In the genomic region with DNA sequence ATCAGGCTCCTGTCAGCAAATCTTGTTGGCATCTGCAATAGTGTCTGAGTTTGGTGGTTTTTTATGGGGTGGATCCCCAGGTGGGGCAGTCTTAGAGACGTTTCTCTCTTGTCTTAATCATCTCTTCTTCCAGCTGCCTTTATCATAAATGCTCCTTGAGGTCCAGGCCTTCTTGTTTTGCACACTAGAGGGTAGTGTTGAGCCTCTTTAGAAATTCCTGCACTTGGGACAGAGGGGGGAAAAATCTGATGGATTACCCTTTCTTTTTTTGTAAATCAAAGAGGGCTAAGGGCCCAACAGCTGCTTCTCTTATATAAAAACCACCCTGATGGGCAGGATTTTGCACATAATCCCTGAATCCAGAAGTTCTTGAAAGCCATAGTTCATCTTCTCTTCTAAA, we compare ENCODE assay signal across 9 mouse cellular contexts.
DNase-seq lines count a peak whose midpoint lies in the region; ATAC-seq lines count a peak whose summit lies in the region.
"Had no signal": no experiment of that assay in that cellular context is flagged by ENCODE, and none has a peak within 500 bp of the region (broad histone marks: within the 10 kb centered on the region; RNA-seq: fewer than 3 reads in every experiment).

No protein-coding gene starts in this region.

- no peak overlapping the region for H3K4me2 ChIP-seq in hindbrain, embryonic 12.5 days (replicated peaks)
- H3K4me2 ChIP-seq: stomach, embryonic 15.5 days had no signal

- ATAC-seq in hindbrain, embryonic 12.5 days (ENCODE audit: low FRiP score), result no peak

- no peaks in the 10 kb centered on the region for H3K4me1 ChIP-seq in hindbrain, embryonic 10.5 days (replicated peaks)
- H3K4me1 ChIP-seq in hindbrain, embryonic 12.5 days, result no peaks in the 10 kb centered on the region
- H3K4me1 ChIP-seq: stomach, embryonic 15.5 days had no signal

- no peak overlapping the region for H3K4me3 ChIP-seq in hindbrain, embryonic 10.5 days
- H3K4me3 ChIP-seq in hindbrain, embryonic 12.5 days, result no peak overlapping the region
- H3K4me3 ChIP-seq: stomach, embryonic 15.5 days had no signal

- H3K9me3 ChIP-seq in hindbrain, embryonic 10.5 days, result no peaks in the 10 kb centered on the region
- no peaks in the 10 kb centered on the region for H3K9me3 ChIP-seq in hindbrain, embryonic 12.5 days (replicated peaks)
- H3K9me3 ChIP-seq: stomach, embryonic 15.5 days had no signal

- H3K9ac ChIP-seq in hindbrain, embryonic 12.5 days, result no peak overlapping the region
- H3K9ac ChIP-seq: stomach, embryonic 15.5 days had no signal

- WGBS in hindbrain, embryonic 10.5 days, result 29% methylated on average over 1 of the region's 1 CpGs
- WGBS in hindbrain, embryonic 12.5 days, result 20% methylated on average over 1 of the region's 1 CpGs

- DNase-seq in hindbrain, embryonic 10.5 days (ENCODE audit: low spot score), result peak; percentile 5
- peak; percentile 57 to 63 for DNase-seq in right cerebral cortex, adult 2 months (ENCODE audit: low spot score in 2 of 2)
- no peak for DNase-seq in right cerebral cortex, postnatal 25 days
- DNase-seq in embryo, embryonic 10.5 days (ENCODE audit: low spot score), result peak; percentile 73
- peak; percentile 34 to 63 for DNase-seq in left cerebral cortex, postnatal 14 days (ENCODE audit: low spot score in 2 of 2)
- no peak for DNase-seq in thymus, postnatal 4 days
- no peak for DNase-seq in urinary bladder, postnatal 10 days (ENCODE audit: low spot score)

- no peaks in the 10 kb centered on the region for H3K36me3 ChIP-seq in hindbrain, embryonic 10.5 days
- H3K36me3 ChIP-seq in hindbrain, embryonic 12.5 days, result no peaks in the 10 kb centered on the region
- H3K36me3 ChIP-seq: stomach, embryonic 15.5 days had no signal

- intact Hi-C loops in left cerebral cortex, postnatal 14 days (cut with DNase I), result loop anchor here (10.0 kb wide), 1 partner anchor 326 kb away; no protein-coding TSS in a partner anchor

- no peak overlapping the region for H3K27ac ChIP-seq in hindbrain, embryonic 10.5 days
- no peak overlapping the region for H3K27ac ChIP-seq in hindbrain, embryonic 12.5 days
- H3K27ac ChIP-seq: stomach, embryonic 15.5 days had no signal

- no peaks in the 10 kb centered on the region for H3K27me3 ChIP-seq in hindbrain, embryonic 10.5 days (ENCODE audit: insufficient read depth, poor library complexity, severe bottlenecking)
- no peaks in the 10 kb centered on the region for H3K27me3 ChIP-seq in hindbrain, embryonic 12.5 days
- H3K27me3 ChIP-seq: stomach, embryonic 15.5 days had no signal

Comparison
In these comparisons a context has a peak if more than half of its experiments do, and no peak if none do; other contexts are left out.
1. DNase-seq: peak in hindbrain, embryonic 10.5 days (single experiment), right cerebral cortex, adult 2 months (2 of 2), embryo, embryonic 10.5 days (single experiment) and left cerebral cortex, postnatal 14 days (2 of 2); none in right cerebral cortex, postnatal 25 days (single experiment), thymus, postnatal 4 days (single experiment) and urinary bladder, postnatal 10 days (single experiment).